Mouse (Mus musculus): Measurements from ENCODE around the gene Celf2. TPM values are rescaled to one million over a fixed set of nuclear protein-coding genes. Genes with fewer than 3 reads are reported as not detected.
"Not testable (repeated sequence)": the region's sequence is repeated elsewhere in the genome, so short reads cannot be mapped to it uniquely, and the experiment has no call there.

Celf2 gene
- 131 and 133 TPM in 2 replicates for polyA plus RNA-seq (2016; fragmentation: Nextera tagmentation; extraction: Ambion mirVana)

GRCm38 (mm10) chr2:7509463-7509862, at the start of gene Celf2:
Celf2 (minus strand) TSS chr2:7509563.
- H3K36me3 ChIP-seq; H3K27me3 ChIP-seq; H3K4me1 ChIP-seq; ATAC-seq (ENCODE audit: low FRiP score, low read depth); H3K9me3 ChIP-seq; H3K4me3 ChIP-seq; H3K27ac ChIP-seq (replicated peaks); H3K4me2 ChIP-seq (replicated peaks); H3K9ac ChIP-seq (replicated peaks): not testable (repeated sequence)
- WGBS, result 90% methylated on average over 9 of the region's 9 CpGs

GRCm38 (mm10) chr2:7555144-7555892, 46.0 kb upstream of the Celf2 start:
- Histone ChIP-seq H3K9me3 (no peaks in the 10 kb centered on the region), H3K4me3 (no peak overlapping the region), H3K27ac (replicated peaks) (no peak overlapping the region), H3K4me1 (no peaks in the 10 kb centered on the region), H3K36me3 (no peaks in the 10 kb centered on the region), H3K4me2 (replicated peaks) (no peak overlapping the region), H3K27me3 (no peaks in the 10 kb centered on the region), H3K9ac (replicated peaks) (no peak overlapping the region)
- WGBS, result 63% methylated on average over 4 of the region's 4 CpGs
- ATAC-seq (ENCODE audit: low FRiP score, low read depth), result no peak

- Histone ChIP-seq H3K4me1 (no peaks in the 10 kb centered on the region), H3K4me3 (no peak overlapping the region), H3K27ac (replicated peaks) (no peak overlapping the region), H3K9me3 (no peaks in the 10 kb centered on the region), H3K36me3 (no peaks in the 10 kb centered on the region), H3K9ac (replicated peaks) (no peak overlapping the region), H3K27me3 (no peaks in the 10 kb centered on the region), H3K4me2 (replicated peaks) (no peak overlapping the region)
- ATAC-seq (ENCODE audit: low FRiP score, low read depth), result no peak
- 68% methylated on average over 1 of the region's 1 CpGs for whole genome bisulfite sequencing
Observed at GRCm38 (mm10) chr2:7554601-7555000, 45.2 kb upstream of the Celf2 start.

GRCm38 (mm10) chr2:7552887-7553286, 43.5 kb upstream of the Celf2 start:
- Histone ChIP-seq H3K27me3 (no peaks in the 10 kb centered on the region), H3K4me2 (replicated peaks) (no peak overlapping the region), H3K9ac (replicated peaks) (no peak overlapping the region), H3K27ac (replicated peaks) (no peak overlapping the region), H3K4me1 (no peaks in the 10 kb centered on the region), H3K36me3 (no peaks in the 10 kb centered on the region), H3K4me3 (no peak overlapping the region), H3K9me3 (no peaks in the 10 kb centered on the region)
- WGBS, result 85% methylated on average over 3 of the region's 3 CpGs
- ATAC-seq (ENCODE audit: low FRiP score, low read depth), result no peak

- H3K27me3 ChIP-seq, result no peaks in the 10 kb centered on the region
- H3K4me3 ChIP-seq, result no peak overlapping the region
- H3K4me1 ChIP-seq, result no peaks in the 10 kb centered on the region
- no peaks in the 10 kb centered on the region for H3K36me3 ChIP-seq
- 81% methylated on average over 4 of the region's 4 CpGs for WGBS
- H3K27ac ChIP-seq (replicated peaks), result no peak overlapping the region
- no peaks in the 10 kb centered on the region for H3K9me3 ChIP-seq
- ATAC-seq (ENCODE audit: low FRiP score, low read depth), result no peak
- no peak overlapping the region for H3K4me2 ChIP-seq (replicated peaks)
- no peak overlapping the region for H3K9ac ChIP-seq (replicated peaks)
Observed at GRCm38 (mm10) chr2:7548886-7549285, 39.5 kb upstream of the Celf2 start.

GRCm38 (mm10) chr2:7534615-7535204, 25.3 kb upstream of the Celf2 start:
- 94% methylated on average over 5 of the region's 5 CpGs for WGBS
- no peak for ATAC-seq (ENCODE audit: low FRiP score, low read depth)
- H3K9me3 ChIP-seq, result no peaks in the 10 kb centered on the region

GRCm38 (mm10) chr2:7534195-7534594, 24.8 kb upstream of the Celf2 start:
- H3K27ac ChIP-seq (replicated peaks), result no peak overlapping the region
- H3K4me2 ChIP-seq (replicated peaks), result no peak overlapping the region
- H3K4me1 ChIP-seq, result peaks cover 14% of the 10 kb centered on the region; the same call in 1 of the 2 replicates
- H3K9ac ChIP-seq (replicated peaks), result no peak overlapping the region
- H3K4me3 ChIP-seq, result no peak overlapping the region
- WGBS, result 86% methylated on average over 2 of the region's 2 CpGs
- no peaks in the 10 kb centered on the region for H3K36me3 ChIP-seq
- H3K9me3 ChIP-seq, result no peaks in the 10 kb centered on the region
- H3K27me3 ChIP-seq, result no peaks in the 10 kb centered on the region
- no peak for ATAC-seq (ENCODE audit: low FRiP score, low read depth)

More at GRCm38 (mm10) chr2:7534615-7535204, 25.3 kb upstream of the Celf2 start:
- H3K36me3 ChIP-seq, result no peaks in the 10 kb centered on the region
- no peaks in the 10 kb centered on the region for H3K27me3 ChIP-seq
- no peak overlapping the region for H3K27ac ChIP-seq (replicated peaks)
- H3K4me1 ChIP-seq, result peaks cover 10% of the 10 kb centered on the region; the same call in 1 of the 2 replicates
- H3K4me3 ChIP-seq, result no peak overlapping the region
- no peak overlapping the region for H3K4me2 ChIP-seq (replicated peaks)
- H3K9ac ChIP-seq (replicated peaks), result no peak overlapping the region

GRCm38 (mm10) chr2:7531185-7531960, 22.0 kb upstream of the Celf2 start:
- Histone ChIP-seq H3K4me3 (no peak overlapping the region), H3K36me3 (no peaks in the 10 kb centered on the region), H3K27me3 (no peaks in the 10 kb centered on the region), H3K9ac (replicated peaks) (no peak overlapping the region), H3K4me2 (replicated peaks) (no peak overlapping the region), H3K9me3 (no peaks in the 10 kb centered on the region), H3K4me1 (peaks cover 21% of the 10 kb centered on the region), H3K27ac (replicated peaks) (peak overlapping the region; percentile 56)
- ATAC-seq (ENCODE audit: low FRiP score, low read depth), result peak; percentile 48
- WGBS, result 57% methylated on average over 6 of the region's 6 CpGs

GRCm38 (mm10) chr2:7530461-7531184, 21.3 kb upstream of the Celf2 start:
- H3K36me3 ChIP-seq, result no peaks in the 10 kb centered on the region
- no peak overlapping the region for H3K9ac ChIP-seq (replicated peaks)
- no peak overlapping the region for H3K4me3 ChIP-seq
- ATAC-seq (ENCODE audit: low FRiP score, low read depth), result peak; percentile 38; the same call in 1 of the 2 replicates
- H3K9me3 ChIP-seq, result no peaks in the 10 kb centered on the region
- H3K27ac ChIP-seq (replicated peaks), result 0 out of 2 replicates have a peak overlapping the region, but pooled peaks have one; percentile 56
- peaks cover 22% of the 10 kb centered on the region for H3K4me1 ChIP-seq
- 26% methylated on average over 8 of the region's 8 CpGs for WGBS
- no peaks in the 10 kb centered on the region for H3K27me3 ChIP-seq
- no peak overlapping the region for H3K4me2 ChIP-seq (replicated peaks)

GRCm38 (mm10) chr2:7529637-7530036, 20.3 kb upstream of the Celf2 start:
- no peak overlapping the region for H3K27ac ChIP-seq (replicated peaks)
- H3K36me3 ChIP-seq, result no peaks in the 10 kb centered on the region
- peaks cover 22% of the 10 kb centered on the region for H3K4me1 ChIP-seq
- 57% methylated on average over 5 of the region's 5 CpGs for WGBS
- no peak for ATAC-seq (ENCODE audit: low FRiP score, low read depth)
- H3K9ac ChIP-seq (replicated peaks), result no peak overlapping the region
- no peaks in the 10 kb centered on the region for H3K9me3 ChIP-seq
- H3K4me3 ChIP-seq, result no peak overlapping the region
- H3K4me2 ChIP-seq (replicated peaks), result no peak overlapping the region
- no peaks in the 10 kb centered on the region for H3K27me3 ChIP-seq

GRCm38 (mm10) chr2:7526696-7527095, 17.3 kb upstream of the Celf2 start:
- ATAC-seq (ENCODE audit: low FRiP score, low read depth), result no peak

More at GRCm38 (mm10) chr2:7526696-7527095, 17.3 kb upstream of the Celf2 start:
- Histone ChIP-seq H3K4me3 (no peak overlapping the region), H3K4me2 (replicated peaks) (no peak overlapping the region), H3K4me1 (peaks cover 22% of the 10 kb centered on the region), H3K27ac (replicated peaks) (peak overlapping the region; percentile 54; the same call in 1 of the 2 replicates), H3K9ac (replicated peaks) (no peak overlapping the region), H3K36me3 (no peaks in the 10 kb centered on the region), H3K27me3 (no peaks in the 10 kb centered on the region), H3K9me3 (no peaks in the 10 kb centered on the region)
- 43% methylated on average over 6 of the region's 6 CpGs for WGBS

Measured in midbrain, embryonic 12.5 days (tissue).